Mouse (Mus musculus): Measurements from ENCODE around the gene Ifi203.
"Not testable (repeated sequence)": the region's sequence is repeated elsewhere in the genome, so short reads cannot be mapped to it uniquely, and the experiment has no call there.

GRCm38 (mm10) chr1:173961491-173961890 is 19.0 kb upstream of the Ifi203 start:
- not testable (repeated sequence) for TF ChIP-seq ZC3H11A (IDR thresholded peaks at IDR 0.05; ENCODE audit: borderline replicate concordance, low read depth, low read length); MAFK (IDR thresholded peaks at IDR 0.05; ENCODE audit: insufficient read depth, low read depth, low read length); ZNF384 (IDR thresholded peaks at IDR 0.05; ENCODE audit: low read depth, low read length); HCFC1 (IDR thresholded peaks at IDR 0.05; ENCODE audit: borderline replicate concordance, insufficient read depth, low read length)
